Mouse (Mus musculus) adrenal gland (tissue): ENCODE results near the gene Ppp3r2.

Experiments
- intact Hi-C: fragments of 180-260 bp; cut with DNase I; formaldehyde crosslinking; loops from one replicate; pipeline ENCODE4 v1.15.1; 2025
- long read RNA-seq, 2 experiments: library from polyadenylated mRNA; unstranded; transcript quantifications; one replicate each; pipeline ENCODE4 v2.0.0; 2020; ENCODE audit warnings: borderline replicate concordance in 1 of 2; ENCODE audit not compliant: insufficient replicate concordance in 1 of 2

The Ppp3r2 gene
- long read RNA-seq, experiment 1, result 0 reads
- long read RNA-seq, experiment 2, result 0 reads

- intact Hi-C loops, result no loop called here
These were observed at the start of gene Ppp3r2 for GRCm38 (mm10) chr4:49681812-49682211. Gene Ppp3r2 (minus strand): TSS chr4:49682024.

- intact Hi-C loops, result no loop called here
These were observed 47.5 kb upstream of the Ppp3r2 start for GRCm38 (mm10) chr4:49729326-49729725.

GRCm38 (mm10) chr4:49723908-49724307 is 42.1 kb upstream of the Ppp3r2 start:
- intact Hi-C loops, result no loop called here

- intact Hi-C loops, result no loop called here
These were observed 9.8 kb upstream of the Ppp3r2 start for GRCm38 (mm10) chr4:49691405-49692194.

- intact Hi-C loops, result loop anchor here (5.0 kb wide), 3 partner anchors 144 to 494 kb away; no protein-coding TSS in a partner anchor
These were observed 6.9 kb upstream of the Ppp3r2 start for GRCm38 (mm10) chr4:49688594-49689288.

- intact Hi-C loops, result no loop called here
These were observed 1.5 kb downstream of the Ppp3r2 start for GRCm38 (mm10) chr4:49680171-49680875.

GRCm38 (mm10) chr4:49676790-49677189 is 5.0 kb downstream of the Ppp3r2 start:
- intact Hi-C loops, result no loop called here

- intact Hi-C loops, result no loop called here
These were observed 5.8 kb downstream of the Ppp3r2 start for GRCm38 (mm10) chr4:49676071-49676470.

GRCm38 (mm10) chr4:49664850-49665249 is 17.0 kb downstream of the Ppp3r2 start:
- intact Hi-C loops, result no loop called here

- intact Hi-C loops, result no loop called here
These were observed 19.6 kb downstream of the Ppp3r2 start for GRCm38 (mm10) chr4:49662231-49662630.

- intact Hi-C loops, result no loop called here
These were observed 20.2 kb downstream of the Ppp3r2 start for GRCm38 (mm10) chr4:49661664-49662063.

GRCm38 (mm10) chr4:49659421-49659820 is 22.4 kb downstream of the Ppp3r2 start:
- intact Hi-C loops, result no loop called here

- intact Hi-C loops, result no loop called here
These were observed 41.9 kb downstream of the Ppp3r2 start for GRCm38 (mm10) chr4:49639913-49640312.

GRCm38 (mm10) chr4:49637821-49638220 is 44.0 kb downstream of the Ppp3r2 start:
- intact Hi-C loops, result no loop called here

GRCm38 (mm10) chr4:49632139-49632481 is 49.7 kb downstream of the Ppp3r2 start:
- intact Hi-C loops, result no loop called here

GRCm38 (mm10) chr4:49631319-49632138 is 50.3 kb downstream of the Ppp3r2 start, which contains the start of gene Rnf20:
Gene Rnf20 (plus strand): TSS chr4:49632006.
- intact Hi-C loops, result no loop called here

- intact Hi-C loops, result no loop called here
These were observed 52.9 kb downstream of the Ppp3r2 start for GRCm38 (mm10) chr4:49628941-49629340.
